Mouse (Mus musculus) liver, embryonic 14.5 days (tissue): ENCODE measurements around the gene Esm1. TPM values are rescaled to one million over a fixed set of nuclear protein-coding genes. Genes with fewer than 3 reads are reported as not detected.

Experiments used
- ATAC-seq: fragments of 200-750 bp; cut with Nextera tagmentation; 2 replicates; pipeline ENCODE4 v1.8.0; 2017; ENCODE audit warnings: moderate number of reproducible peaks, mild to moderate bottlenecking, moderate library complexity; ENCODE audit not compliant: insufficient read depth
- DNase-seq, 3 experiments: peaks; one replicate each; pipeline ENCODE4 v3.0.0-alpha.2; 2012 to 2013; ENCODE audit warnings: low read depth in 3 of 3, low spot score in 3 of 3
- H3K27ac ChIP-seq: fragments of 300-500 bp; sonication (generic); 2 replicates; pipeline ENCODE4 v1.5.1; 2014; ENCODE audit warnings: moderate library complexity, mild to moderate bottlenecking, control low read depth, inconsistent platforms
- H3K27me3 ChIP-seq: fragments of 300-500 bp; sonication (generic); 2 replicates; pipeline ENCODE4 v1.6.1; 2014; ENCODE audit warnings: mild to moderate bottlenecking, low read length, moderate library complexity; ENCODE audit not compliant: control insufficient read depth, insufficient read depth
- H3K36me3 ChIP-seq: fragments of 300-500 bp; sonication (generic); replicated peaks from 2 replicates; pipeline ENCODE4 v1.6.1; 2014; ENCODE audit warnings: low read depth; ENCODE audit not compliant: control insufficient read depth, insufficient read depth
- H3K4me1 ChIP-seq, 2 experiments: fragments of 200-500 bp in 1 of 2; fragments of 300-500 bp in 1 of 2; sonication (generic) in 1 of 2; replicated peaks; 2 replicates each; pipeline ENCODE4 v1.6.1; 2012 to 2014; ENCODE audit warnings: antibody characterized with exemption in 1 of 2, inconsistent platforms in 1 of 2, low read length in 1 of 2; ENCODE audit not compliant: control insufficient read depth in 2 of 2, insufficient read depth in 2 of 2
- H3K4me2 ChIP-seq: fragments of 300-500 bp; sonication (generic); 2 replicates; pipeline ENCODE4 v1.6.1; 2014; ENCODE audit warnings: low read depth, mild to moderate bottlenecking, control low read depth, moderate library complexity
- H3K4me3 ChIP-seq, 2 experiments: fragments of 200-500 bp in 1 of 2; fragments of 300-500 bp in 1 of 2; sonication (generic) in 1 of 2; 2 replicates each; pipeline ENCODE4 v1.5.1; 2012 to 2014; ENCODE audit warnings: low read depth in 2 of 2, low read length in 2 of 2, mild to moderate bottlenecking in 2 of 2, control low read depth in 1 of 2, inconsistent platforms in 1 of 2, moderate library complexity in 1 of 2; ENCODE audit not compliant: insufficient read depth in 1 of 2
- H3K9ac ChIP-seq: fragments of 300-500 bp; sonication (generic); replicated peaks from 2 replicates; pipeline ENCODE4 v1.6.1; 2014; ENCODE audit warnings: mild to moderate bottlenecking, control low read depth, moderate library complexity
- H3K9me3 ChIP-seq: fragments of 300-500 bp; sonication (generic); 2 replicates; pipeline ENCODE4 v1.6.1; 2016; ENCODE audit warnings: low read length, mixed read lengths; ENCODE audit not compliant: control insufficient read depth
- CTCF ChIP-seq: IDR thresholded peaks from 2 replicates; pipeline ENCODE4 v1.5.1; 2016; ENCODE audit warnings: antibody characterized with exemption, low read depth, control low read depth
- EP300 ChIP-seq: IDR thresholded peaks from 2 replicates; pipeline ENCODE4 v1.6.1; 2016; ENCODE audit warnings: antibody characterized with exemption, low read depth
- WGBS: fragments of 180-500 bp; shearing (Covaris S2); extraction: QIAGEN DNeasy Blood & Tissue Kit; methylation state at CpG from one replicate; pipeline ENCODE4 v1.1.7; 2014; ENCODE audit not compliant: insufficient replicate concordance; 5-methylcytosine and 5-hydroxymethylcytosine counted together
- polyA plus RNA-seq, 2 experiments: library from polyadenylated mRNA; depleted of rRNA in 1 of 2; stranded (reverse) in 1 of 2; unstranded in 1 of 2; fragments of >200 nt; fragmentation: Nextera tagmentation in 1 of 2; extraction: Ambion mirVana in 1 of 2; gene quantifications; 2 replicates each; pipeline versions ENCODE4 v1.2.1 to v1.2.3; 2012 to 2014

Gene Esm1
- 0.35 and 0.36 TPM in 2 replicates for polyA plus RNA-seq (2012; rRNA removed)
- polyA plus RNA-seq (2014; fragmentation: Nextera tagmentation; extraction: Ambion mirVana): 0.29 and 0.37 TPM in 2 replicates

GRCm38 (mm10) chr13:113209624-113210023, at the start of gene Esm1:
Gene Esm1, plus strand, starts transcription at chr13:113209659.
- H3K4me2 ChIP-seq: no peak within 1 kb of the TSS
- no peaks in the 10 kb centered on the region for H3K36me3 ChIP-seq
- ATAC-seq (no peak), DNase-seq (no peak)
- no peak for TF ChIP-seq CTCF
- no peak for TF ChIP-seq EP300
- H3K4me3 ChIP-seq: no peak within 1 kb of the TSS
- H3K4me1 ChIP-seq: peaks cover 0 to 5% of the 10 kb centered on the region in 2 experiments; a peak in 2 of 4 replicates
- peaks cover 5% of the 10 kb centered on the region for H3K27me3 ChIP-seq
- WGBS: 32% methylated on average over 15 of the region's 15 CpGs
- H3K9me3 ChIP-seq: no peaks in the 10 kb centered on the region
- no peak within 1 kb of the TSS for H3K9ac ChIP-seq
- no peak within 1 kb of the TSS for H3K27ac ChIP-seq

DNA sequence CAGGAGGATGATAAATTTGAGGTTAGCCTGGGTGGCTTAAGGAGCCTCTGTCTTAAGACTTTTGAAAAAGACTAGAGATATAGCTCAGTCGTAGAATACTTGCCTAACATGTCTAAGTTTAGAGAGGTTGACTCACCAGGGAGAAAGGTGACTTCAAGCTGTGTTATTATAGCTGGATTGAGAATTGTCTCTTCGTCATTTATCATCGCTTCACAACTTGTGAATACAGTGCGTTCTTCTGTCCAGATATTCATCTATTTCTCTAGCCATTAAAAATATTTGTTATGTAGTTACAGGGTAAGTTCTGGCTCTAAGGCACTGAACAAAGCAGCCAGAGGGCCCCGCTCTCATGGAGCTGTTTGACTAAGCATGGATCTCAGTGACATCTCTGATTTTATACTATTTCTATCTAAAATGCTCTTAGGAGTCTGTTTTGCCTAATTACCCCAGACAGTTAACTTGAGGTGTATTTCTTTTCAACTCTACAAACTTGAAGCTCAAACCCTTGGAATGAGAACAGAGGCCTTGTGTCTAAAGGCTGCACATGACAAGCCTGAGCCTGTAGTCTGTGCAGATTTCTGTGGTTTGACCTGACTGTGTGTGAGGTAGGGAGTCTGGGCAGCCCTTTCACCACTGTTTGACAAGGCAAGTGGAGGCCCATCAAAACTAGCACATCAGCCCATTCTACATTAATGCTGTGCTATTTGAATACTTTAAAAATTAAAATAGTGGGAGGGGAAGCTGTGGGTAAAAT, 45.0 kb upstream of the Esm1 start:
- no peaks in the 10 kb centered on the region for H3K9me3 ChIP-seq
- no peak for TF ChIP-seq CTCF
- no peak for TF ChIP-seq EP300
- no peak overlapping the region for H3K4me2 ChIP-seq
- H3K9ac ChIP-seq: no peak overlapping the region
- WGBS: 71% methylated on average over 5 of the region's 5 CpGs
- H3K27ac ChIP-seq: no peak overlapping the region
- H3K4me3 ChIP-seq: no peak overlapping the region
- H3K27me3 ChIP-seq: no peaks in the 10 kb centered on the region
- no peaks in the 10 kb centered on the region for H3K4me1 ChIP-seq
- H3K36me3 ChIP-seq: no peaks in the 10 kb centered on the region
- DNase-seq: no peak
- no peak for ATAC-seq

DNA sequence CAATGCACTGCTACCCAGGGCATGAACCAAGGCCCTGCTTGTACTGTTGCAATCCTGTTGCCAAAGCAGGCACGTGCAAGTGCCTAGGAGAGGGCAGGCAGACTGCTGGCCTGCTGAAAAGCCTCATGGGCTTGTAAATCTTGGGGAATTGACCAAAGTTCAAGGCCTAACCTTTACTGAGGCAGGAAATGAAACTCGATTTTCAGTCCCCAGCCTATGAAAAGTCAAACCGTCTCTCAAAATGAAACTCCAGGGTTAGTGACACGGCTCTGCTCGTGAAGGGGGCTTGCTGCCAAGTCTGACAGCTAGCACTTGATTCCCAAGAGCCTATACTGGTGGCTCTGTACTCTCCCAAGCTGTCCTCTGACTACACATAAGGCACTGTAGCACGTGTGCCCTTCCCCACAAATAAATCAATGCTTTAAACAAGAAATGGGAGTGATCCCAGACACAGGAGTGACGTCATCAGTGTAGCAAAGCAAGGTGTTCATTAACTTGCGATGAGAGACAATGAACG, 41.4 kb upstream of the Esm1 start:
- Histone ChIP-seq H3K27me3 (no peaks in the 10 kb centered on the region), H3K4me1 (no peaks in the 10 kb centered on the region), H3K4me3 (no peak overlapping the region), H3K9me3 (no peaks in the 10 kb centered on the region), H3K27ac (no peak overlapping the region), H3K9ac (no peak overlapping the region), H3K36me3 (no peaks in the 10 kb centered on the region), H3K4me2 (no peak overlapping the region)
- TF ChIP-seq EP300 (no peak), CTCF (no peak)
- no peak for DNase-seq
- 48% methylated on average over 9 of the region's 9 CpGs for WGBS
- ATAC-seq: no peak

DNA sequence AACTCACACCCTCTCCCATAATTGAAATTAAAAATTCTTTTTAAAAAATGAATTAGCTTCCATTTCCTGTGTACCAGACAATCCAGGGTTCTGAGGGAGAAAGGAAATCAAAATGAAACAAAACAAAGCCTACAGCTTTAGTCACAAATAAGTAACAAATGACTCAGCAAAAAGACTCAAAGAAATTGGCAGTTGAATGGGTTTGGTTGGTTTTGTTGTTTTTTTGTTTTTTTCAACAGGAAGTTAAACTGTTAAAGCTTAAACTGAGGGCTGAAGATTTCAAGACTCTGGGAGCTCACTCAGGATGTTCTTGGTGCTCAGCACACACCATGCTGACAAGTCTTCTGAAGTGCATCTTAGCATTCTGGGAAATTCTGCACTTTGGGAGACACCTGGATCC, 39.2 kb upstream of the Esm1 start:
- no peak overlapping the region for H3K4me2 ChIP-seq
- TF ChIP-seq CTCF (no peak), EP300 (no peak)
- no peak for DNase-seq

DNA sequence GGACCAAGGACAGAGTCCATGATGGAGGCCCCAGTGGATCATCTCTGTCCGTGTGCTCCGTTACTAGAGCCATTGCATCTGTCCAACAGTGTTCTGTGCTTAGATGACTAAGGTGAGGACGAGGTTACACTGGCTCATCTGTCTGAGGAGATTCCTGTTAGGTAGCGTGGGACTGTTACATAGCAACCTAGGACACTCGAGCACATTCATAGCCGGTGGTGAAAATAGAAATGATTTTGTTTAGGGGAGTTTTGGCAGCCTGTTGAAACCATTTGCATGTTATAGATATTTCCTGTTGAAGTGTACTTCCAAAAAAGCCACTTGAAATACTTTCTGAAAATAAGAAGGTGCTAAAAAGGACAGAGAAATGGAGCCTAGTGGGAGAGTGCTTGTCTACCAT, 35.3 kb upstream of the Esm1 start:
- Histone ChIP-seq H3K27me3 (no peaks in the 10 kb centered on the region), H3K36me3 (no peaks in the 10 kb centered on the region), H3K9ac (no peak overlapping the region), H3K9me3 (no peaks in the 10 kb centered on the region), H3K4me1 (no peaks in the 10 kb centered on the region), H3K27ac (no peak overlapping the region), H3K4me3 (no peak overlapping the region), H3K4me2 (no peak overlapping the region)
- 63% methylated on average over 6 of the region's 6 CpGs for WGBS
- no peak for TF ChIP-seq CTCF
- TF ChIP-seq EP300: no peak
- DNase-seq (no peak), ATAC-seq (no peak)

More for the DNA sequence above, 39.2 kb upstream of the Esm1 start:
- no peak overlapping the region for H3K4me3 ChIP-seq
- H3K27me3 ChIP-seq: no peaks in the 10 kb centered on the region
- no peaks in the 10 kb centered on the region for H3K36me3 ChIP-seq
- no peaks in the 10 kb centered on the region for H3K9me3 ChIP-seq
- H3K9ac ChIP-seq: no peak overlapping the region
- H3K4me1 ChIP-seq: no peaks in the 10 kb centered on the region
- ATAC-seq: no peak
- no peak overlapping the region for H3K27ac ChIP-seq
